ENCODE assay signal across 23 mouse cellular contexts in the genomic region with DNA sequence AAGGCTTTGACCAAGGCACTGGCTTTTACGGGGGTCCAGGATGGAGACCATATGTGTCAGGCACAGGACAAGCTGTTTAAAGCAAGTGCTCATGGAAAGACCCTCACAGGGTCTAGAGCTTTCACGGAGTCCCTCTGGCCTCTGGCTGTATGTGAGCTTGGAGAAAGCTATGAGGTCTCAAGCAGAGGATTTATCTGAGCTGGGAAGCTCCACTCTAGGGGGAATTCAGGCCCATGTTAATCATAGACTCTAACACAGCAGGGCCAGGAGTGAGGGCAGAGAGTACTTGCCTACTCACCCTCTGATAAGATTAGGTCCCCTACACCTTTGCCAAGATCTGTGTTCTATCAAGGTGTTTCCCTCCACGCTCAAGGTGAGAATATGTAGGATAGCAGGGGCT. TPM values are rescaled to one million over a fixed set of nuclear protein-coding genes. Genes with fewer than 3 reads are reported as not detected.
DNase-seq lines count a peak whose midpoint lies in the region; ATAC-seq and TF ChIP-seq lines count a peak whose summit lies in the region.
"Had no signal": no experiment of that assay in that cellular context is flagged by ENCODE, and none has a peak within 500 bp of the region (broad histone marks: within the 10 kb centered on the region; RNA-seq: fewer than 3 reads in every experiment).

No protein-coding gene starts in this region.

- WGBS in hindbrain, embryonic 10.5 days, result 87% methylated on average over 3 of the region's 3 CpGs
- 97% methylated on average over 3 of the region's 3 CpGs for WGBS in hindbrain, embryonic 14.5 days
- 76% methylated on average over 3 of the region's 3 CpGs for WGBS in embryonic facial prominence, embryonic 12.5 days
- 96% methylated on average over 3 of the region's 3 CpGs for WGBS in thymus, adult 2 months
- WGBS in midbrain, embryonic 16.5 days, result 100% methylated on average over 3 of the region's 3 CpGs

- H3K4me3 ChIP-seq in hindbrain, embryonic 10.5 days, result no peak overlapping the region
- no peak overlapping the region for H3K4me3 ChIP-seq in hindbrain, embryonic 14.5 days (replicated peaks; ENCODE audit: low read length)
- no peak overlapping the region for H3K4me3 ChIP-seq in embryonic facial prominence, embryonic 12.5 days
- H3K4me3 ChIP-seq in myocyte, result no peak overlapping the region
- no peak overlapping the region for H3K4me3 ChIP-seq in thymus, adult 2 months (ENCODE audit: control insufficient read depth, insufficient read depth, low read length)
- no peak overlapping the region for H3K4me3 ChIP-seq in midbrain, embryonic 16.5 days (ENCODE audit: low read depth, low read length)
- H3K4me3 ChIP-seq: forebrain, embryonic 12.5 days; heart, embryonic 13.5 days; hindbrain, embryonic 12.5 days; kidney, embryonic 15.5 days; left cerebral cortex, adult 2 months; lung, embryonic 15.5 days had no signal

- no peak overlapping the region for H3K9ac ChIP-seq in hindbrain, embryonic 14.5 days
- no peak overlapping the region for H3K9ac ChIP-seq in embryonic facial prominence, embryonic 12.5 days
- H3K9ac ChIP-seq in midbrain, embryonic 16.5 days (ENCODE audit: low read depth, low read length), result no peak overlapping the region
- H3K9ac ChIP-seq: forebrain, embryonic 12.5 days; heart, embryonic 13.5 days; hindbrain, embryonic 12.5 days; kidney, embryonic 15.5 days; liver, embryonic 14.5 days; lung, embryonic 15.5 days had no signal

- no peak overlapping the region for H3ac ChIP-seq in myocyte (ENCODE audit: control insufficient read depth, insufficient read length)

- TF ChIP-seq CTCF in thymus, adult 2 months (IDR thresholded peaks at IDR 0.05; ENCODE audit: borderline replicate concordance, control insufficient read depth, extremely low read depth, insufficient read depth, low read length, poor library complexity), result no peak

- peaks cover 37% of the 10 kb centered on the region for H3K4me1 ChIP-seq in hindbrain, embryonic 10.5 days (replicated peaks)
- peaks cover 17% of the 10 kb centered on the region for H3K4me1 ChIP-seq in hindbrain, embryonic 14.5 days (replicated peaks; ENCODE audit: control insufficient read depth, insufficient read depth, low read length)
- peaks cover 19% of the 10 kb centered on the region for H3K4me1 ChIP-seq in embryonic facial prominence, embryonic 12.5 days
- no peaks in the 10 kb centered on the region for H3K4me1 ChIP-seq in thymus, adult 2 months (replicated peaks; ENCODE audit: control insufficient read depth, insufficient read depth, low read length)
- peaks cover 17% of the 10 kb centered on the region for H3K4me1 ChIP-seq in midbrain, embryonic 16.5 days (ENCODE audit: control insufficient read depth, insufficient read depth, low read length)

- no peak for DNase-seq in hindbrain, embryonic 10.5 days (ENCODE audit: low spot score)
- DNase-seq in hindbrain, embryonic 14.5 days (ENCODE audit: low spot score), result no peak
- DNase-seq in NIH3T3 (ENCODE audit: low read depth), result peak; percentile 57
- no peak for DNase-seq in thymus, adult 2 months
- DNase-seq: adrenal gland, postnatal 10 days; B cell, adult 2 months; cerebellum, adult 2 months; cerebellum, postnatal 36 days; heart, postnatal 14 days had no signal

- no peaks in the 10 kb centered on the region for H3K79me2 ChIP-seq in myocyte (ENCODE audit: control insufficient read depth, insufficient read depth)

- H3K27me3 ChIP-seq in hindbrain, embryonic 10.5 days (ENCODE audit: insufficient read depth, poor library complexity, severe bottlenecking), result no peaks in the 10 kb centered on the region
- H3K27me3 ChIP-seq in hindbrain, embryonic 14.5 days (ENCODE audit: control insufficient read depth, insufficient read depth, low read length), result no peaks in the 10 kb centered on the region
- H3K27me3 ChIP-seq in embryonic facial prominence, embryonic 12.5 days, result no peaks in the 10 kb centered on the region
- H3K27me3 ChIP-seq in myocyte (ENCODE audit: control insufficient read depth, insufficient read depth, insufficient read length), result no peaks in the 10 kb centered on the region
- H3K27me3 ChIP-seq in thymus, adult 2 months (ENCODE audit: control insufficient read depth, insufficient read depth, low read length), result no peaks in the 10 kb centered on the region
- no peaks in the 10 kb centered on the region for H3K27me3 ChIP-seq in midbrain, embryonic 16.5 days (ENCODE audit: control insufficient read depth, insufficient read depth, low read depth, low read length)
- H3K27me3 ChIP-seq: forebrain, embryonic 12.5 days; heart, embryonic 13.5 days; hindbrain, embryonic 12.5 days; kidney, embryonic 15.5 days; lung, embryonic 15.5 days had no signal

- ATAC-seq in hindbrain, embryonic 14.5 days (ENCODE audit: low FRiP score), result no peak
- no peak for ATAC-seq in embryonic facial prominence, embryonic 12.5 days (ENCODE audit: insufficient number of reproducible peaks, insufficient read depth, low FRiP score, low TSS enrichment)
- no peak for ATAC-seq in midbrain, embryonic 16.5 days

- H3K36me3 ChIP-seq in hindbrain, embryonic 10.5 days, result peaks cover 25% of the 10 kb centered on the region
- H3K36me3 ChIP-seq in hindbrain, embryonic 14.5 days (replicated peaks; ENCODE audit: control insufficient read depth, insufficient read depth), result peaks cover 33% of the 10 kb centered on the region
- no peaks in the 10 kb centered on the region for H3K36me3 ChIP-seq in embryonic facial prominence, embryonic 12.5 days
- no peaks in the 10 kb centered on the region for H3K36me3 ChIP-seq in myocyte (ENCODE audit: control insufficient read depth, insufficient read depth)
- no peaks in the 10 kb centered on the region for H3K36me3 ChIP-seq in thymus, adult 2 months (ENCODE audit: control insufficient read depth, insufficient read depth, low read length)
- H3K36me3 ChIP-seq in midbrain, embryonic 16.5 days (ENCODE audit: control insufficient read depth, insufficient read depth, low read length), result peaks cover 17% of the 10 kb centered on the region
- H3K36me3 ChIP-seq: G1E; heart, embryonic 13.5 days; kidney, embryonic 15.5 days; lung, embryonic 15.5 days had no signal

- H3K9me3 ChIP-seq in hindbrain, embryonic 10.5 days, result no peaks in the 10 kb centered on the region
- no peaks in the 10 kb centered on the region for H3K9me3 ChIP-seq in hindbrain, embryonic 14.5 days (ENCODE audit: control insufficient read depth, low read length)
- no peaks in the 10 kb centered on the region for H3K9me3 ChIP-seq in embryonic facial prominence, embryonic 12.5 days
- H3K9me3 ChIP-seq in midbrain, embryonic 16.5 days (replicated peaks; ENCODE audit: control insufficient read depth, low read length, poor library complexity, severe bottlenecking), result no peaks in the 10 kb centered on the region
- H3K9me3 ChIP-seq: forebrain, embryonic 12.5 days; G1E; heart, embryonic 13.5 days; hindbrain, embryonic 12.5 days; kidney, embryonic 15.5 days; lung, embryonic 15.5 days had no signal

- H3K4me2 ChIP-seq in hindbrain, embryonic 14.5 days (replicated peaks), result no peak overlapping the region
- no peak overlapping the region for H3K4me2 ChIP-seq in embryonic facial prominence, embryonic 12.5 days (replicated peaks)
- H3K4me2 ChIP-seq in myocyte (ENCODE audit: low read depth), result peak overlapping the region; percentile 25
- no peak overlapping the region for H3K4me2 ChIP-seq in midbrain, embryonic 16.5 days (ENCODE audit: low read length)
- H3K4me2 ChIP-seq: forebrain, embryonic 12.5 days; heart, embryonic 13.5 days; hindbrain, embryonic 12.5 days; kidney, embryonic 15.5 days; lung, embryonic 15.5 days had no signal

- H3K27ac ChIP-seq in hindbrain, embryonic 10.5 days, result 0 out of 2 replicates have a peak overlapping the region, but pooled peaks have one; percentile 31
- no peak overlapping the region for H3K27ac ChIP-seq in hindbrain, embryonic 14.5 days
- H3K27ac ChIP-seq in embryonic facial prominence, embryonic 12.5 days, result 0 out of 2 replicates have a peak overlapping the region, but pooled peaks have one; percentile 12
- H3K27ac ChIP-seq in thymus, adult 2 months (ENCODE audit: control insufficient read depth, insufficient read depth, low read length), result no peak overlapping the region
- H3K27ac ChIP-seq in midbrain, embryonic 16.5 days (ENCODE audit: low read length), result no peak overlapping the region
- H3K27ac ChIP-seq: forebrain, embryonic 12.5 days; heart, embryonic 13.5 days; hindbrain, embryonic 12.5 days; kidney, embryonic 15.5 days; left cerebral cortex, adult 2 months; liver, embryonic 14.5 days; macrophage had no signal

- TF ChIP-seq POLR2A in myocyte (IDR thresholded peaks at IDR 0.05; ENCODE audit: insufficient read length, low read depth), result no peak
- no peak for TF ChIP-seq POLR2A in thymus, adult 2 months (IDR thresholded peaks at IDR 0.05; ENCODE audit: control insufficient read depth, extremely low read depth, insufficient read depth, low read length, poor library complexity)

RNA-seq across cellular contexts. Expression of a gene that starts 5.2 kb away (rescaled TPM):
- polyA plus RNA-seq in hindbrain, embryonic 10.5 days (2016; fragmentation: Nextera tagmentation; extraction: Ambion mirVana), result 45.7 and 62.2 TPM in 2 replicates
- 230 and 241 TPM in 2 replicates for polyA plus RNA-seq in hindbrain, embryonic 14.5 days (2014; fragmentation: Nextera tagmentation; extraction: Ambion mirVana)
- polyA plus RNA-seq in embryonic facial prominence, embryonic 12.5 days (2016; fragmentation: Nextera tagmentation; extraction: Ambion mirVana), result 21.3 and 21.5 TPM in 2 replicates
- polyA plus RNA-seq in myocyte (2012; fragmentation: generic; extraction: Trizol), result 5.1 TPM
- 3.3 and 4.7 TPM in 2 replicates for polyA plus RNA-seq in thymus, adult 2 months (2012; rRNA removed)
- 302 and 362 TPM in 2 replicates for polyA plus RNA-seq in midbrain, embryonic 16.5 days (2015; fragmentation: Nextera tagmentation; extraction: Ambion mirVana)
- polyA plus RNA-seq: G1E, macrophage had no signal

RNA-seq across cellular contexts. Expression of a gene that starts 12.0 kb away (rescaled TPM):
- polyA plus RNA-seq in hindbrain, embryonic 10.5 days (2016; fragmentation: Nextera tagmentation; extraction: Ambion mirVana), result 16.9 and 25.2 TPM in 2 replicates
- polyA plus RNA-seq in hindbrain, embryonic 14.5 days (2014; fragmentation: Nextera tagmentation; extraction: Ambion mirVana), result 18.2 and 20.8 TPM in 2 replicates
- polyA plus RNA-seq in embryonic facial prominence, embryonic 12.5 days (2016; fragmentation: Nextera tagmentation; extraction: Ambion mirVana), result 8.1 and 13.5 TPM in 2 replicates
- 10.0 TPM for polyA plus RNA-seq in myocyte (2012; fragmentation: generic; extraction: Trizol)
- 41.4 and 58.7 TPM in 2 replicates for polyA plus RNA-seq in thymus, adult 2 months (2012; rRNA removed)
- 27.5 and 27.9 TPM in 2 replicates for polyA plus RNA-seq in midbrain, embryonic 16.5 days (2015; fragmentation: Nextera tagmentation; extraction: Ambion mirVana)
- polyA plus RNA-seq: G1E had no signal

RNA-seq across cellular contexts. Expression of a gene that starts 30.0 kb away (rescaled TPM):
- polyA plus RNA-seq in hindbrain, embryonic 10.5 days (2016; fragmentation: Nextera tagmentation; extraction: Ambion mirVana), result 0.42 and 1.9 TPM in 2 replicates
- 5.2 and 8.2 TPM in 2 replicates for polyA plus RNA-seq in hindbrain, embryonic 14.5 days (2014; fragmentation: Nextera tagmentation; extraction: Ambion mirVana)
- 6.9 TPM in 2 replicates for polyA plus RNA-seq in embryonic facial prominence, embryonic 12.5 days (2016; fragmentation: Nextera tagmentation; extraction: Ambion mirVana)
- 0.17 TPM for polyA plus RNA-seq in myocyte (2012; fragmentation: generic; extraction: Trizol)
- polyA plus RNA-seq in thymus, adult 2 months (2012; rRNA removed), result 17.5 and 28.8 TPM in 2 replicates
- polyA plus RNA-seq in midbrain, embryonic 16.5 days (2015; fragmentation: Nextera tagmentation; extraction: Ambion mirVana), result 5.3 and 5.7 TPM in 2 replicates
- polyA plus RNA-seq: G1E, macrophage had no signal

RNA-seq across cellular contexts. Expression of a gene that starts 46.8 kb away (rescaled TPM):
- not detected in 2 replicates for polyA plus RNA-seq in hindbrain, embryonic 10.5 days (2016; fragmentation: Nextera tagmentation; extraction: Ambion mirVana)
- polyA plus RNA-seq in hindbrain, embryonic 14.5 days (2014; fragmentation: Nextera tagmentation; extraction: Ambion mirVana), result not detected in 2 replicates
- not detected in 2 replicates for polyA plus RNA-seq in embryonic facial prominence, embryonic 12.5 days (2016; fragmentation: Nextera tagmentation; extraction: Ambion mirVana)
- not detected for polyA plus RNA-seq in myocyte (2012; fragmentation: generic; extraction: Trizol)
- polyA plus RNA-seq in thymus, adult 2 months (2012; rRNA removed), result not detected in 2 replicates
- polyA plus RNA-seq in midbrain, embryonic 16.5 days (2015; fragmentation: Nextera tagmentation; extraction: Ambion mirVana), result not detected in 2 replicates
- polyA plus RNA-seq: cerebellum, adult 2 months; forebrain, embryonic 12.5 days; G1E; gonadal fat pad, adult 2 months; hindbrain, embryonic 12.5 days; kidney, embryonic 15.5 days; liver, embryonic 14.5 days; lung, embryonic 15.5 days; macrophage; stomach, postnatal 0 days had no signal

RNA-seq across cellular contexts. Expression of a gene that starts 51.1 kb away (rescaled TPM):
- polyA plus RNA-seq in hindbrain, embryonic 10.5 days (2016; fragmentation: Nextera tagmentation; extraction: Ambion mirVana), result 55.9 and 57.2 TPM in 2 replicates
- polyA plus RNA-seq in hindbrain, embryonic 14.5 days (2014; fragmentation: Nextera tagmentation; extraction: Ambion mirVana), result 37.4 and 41.7 TPM in 2 replicates
- 35.0 and 35.2 TPM in 2 replicates for polyA plus RNA-seq in embryonic facial prominence, embryonic 12.5 days (2016; fragmentation: Nextera tagmentation; extraction: Ambion mirVana)
- 15.3 TPM for polyA plus RNA-seq in myocyte (2012; fragmentation: generic; extraction: Trizol)
- polyA plus RNA-seq in thymus, adult 2 months (2012; rRNA removed), result 35.3 and 40.2 TPM in 2 replicates
- 48.2 and 48.8 TPM in 2 replicates for polyA plus RNA-seq in midbrain, embryonic 16.5 days (2015; fragmentation: Nextera tagmentation; extraction: Ambion mirVana)
- polyA plus RNA-seq: G1E had no signal

Comparison
In these comparisons a context has a peak if more than half of its experiments do, and no peak if none do; other contexts are left out.
1. H3K27ac ChIP-seq: peak in hindbrain, embryonic 10.5 days (single experiment) and embryonic facial prominence, embryonic 12.5 days (single experiment); none in hindbrain, embryonic 14.5 days (single experiment), thymus, adult 2 months (single experiment) and midbrain, embryonic 16.5 days (single experiment).